Mouse (Mus musculus): ENCODE measurements around the gene Pmepa1. TPM values are rescaled to one million over a fixed set of nuclear protein-coding genes. Genes with fewer than 3 reads are reported as not detected.

Pmepa1 gene
- total and polyA plus RNA-seq, 3 experiments, result not detected

- H3K9me3 ChIP-seq (replicated peaks; ENCODE audit: insufficient read depth, low read length), result no peaks in the 10 kb centered on the region
- no peak for TF ChIP-seq USF1 (IDR thresholded peaks at IDR 0.05; ENCODE audit: low read depth, low read length)
- TF ChIP-seq NELFE (IDR thresholded peaks at IDR 0.05; ENCODE audit: low read depth, low read length), result no peak
- no peaks in the 10 kb centered on the region for H3K27me3 ChIP-seq (ENCODE audit: control insufficient read depth in 1 of 2, insufficient read depth in 2 of 2, low read length in 2 of 2)
- H3K4me3 ChIP-seq (ENCODE audit: control insufficient read depth in 1 of 2, insufficient read depth in 1 of 2, low read depth in 2 of 2, low read length in 2 of 2), result no peak overlapping the region
- H3K27ac ChIP-seq (ENCODE audit: control insufficient read depth, low read depth, low read length), result no peak overlapping the region
- no peaks in the 10 kb centered on the region for H3K79me2 ChIP-seq (ENCODE audit: control insufficient read depth, insufficient read depth, low read length, poor library complexity)
- no peak for DNase-seq (ENCODE audit: low read depth, low spot score)
- no peaks in the 10 kb centered on the region for H3K4me1 ChIP-seq (ENCODE audit: control insufficient read depth in 1 of 2, insufficient read depth in 2 of 2, low read length in 2 of 2)
- H3K36me3 ChIP-seq (ENCODE audit: control insufficient read depth in 1 of 2, insufficient read depth in 2 of 2, low read length in 2 of 2), result no peaks in the 10 kb centered on the region
- H3K9ac ChIP-seq (ENCODE audit: control insufficient read depth, low read depth, low read length, poor library complexity, severe bottlenecking), result no peak overlapping the region
These were observed 70.7 kb downstream of the Pmepa1 start for GRCm38 (mm10) chr2:173205563-173206099.

DNA sequence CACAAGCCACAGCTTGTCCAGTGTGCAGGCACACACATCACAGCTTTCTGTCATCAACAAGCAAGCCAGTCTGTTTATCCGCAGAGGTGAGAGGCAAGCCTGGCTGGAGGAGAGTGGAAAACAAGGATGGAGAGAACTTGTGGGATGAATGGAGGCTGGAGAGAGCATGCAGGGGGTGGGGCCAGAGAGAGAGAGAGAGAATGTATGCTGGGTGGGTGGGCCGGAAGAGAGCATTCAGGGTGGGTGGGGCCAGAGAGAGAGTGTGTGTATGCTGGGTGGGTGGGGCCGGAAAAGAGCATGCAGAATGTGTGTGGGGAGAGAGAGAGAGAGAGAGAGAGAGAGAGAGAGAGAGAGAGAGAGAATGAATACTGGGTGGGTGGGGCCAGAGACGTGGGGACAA lies 71.7 kb downstream of the Pmepa1 start:
- no peak for DNase-seq (ENCODE audit: low read depth, low spot score)
- Histone ChIP-seq H3K79me2 (ENCODE audit: control insufficient read depth, insufficient read depth, low read length, poor library complexity) (no peaks in the 10 kb centered on the region), H3K9me3 (replicated peaks; ENCODE audit: insufficient read depth, low read length) (no peaks in the 10 kb centered on the region), H3K36me3 (ENCODE audit: control insufficient read depth in 1 of 2, insufficient read depth in 2 of 2, low read length in 2 of 2) (no peaks in the 10 kb centered on the region), H3K27ac (ENCODE audit: control insufficient read depth, low read depth, low read length) (no peak overlapping the region), H3K4me3 (ENCODE audit: control insufficient read depth in 1 of 2, insufficient read depth in 1 of 2, low read depth in 2 of 2, low read length in 2 of 2) (no peak overlapping the region), H3K9ac (ENCODE audit: control insufficient read depth, low read depth, low read length, poor library complexity, severe bottlenecking) (no peak overlapping the region), H3K4me1 (ENCODE audit: control insufficient read depth in 1 of 2, insufficient read depth in 2 of 2, low read length in 2 of 2) (no peaks in the 10 kb centered on the region), H3K27me3 (ENCODE audit: control insufficient read depth in 1 of 2, insufficient read depth in 2 of 2, low read length in 2 of 2) (no peaks in the 10 kb centered on the region)
- TF ChIP-seq E2F4 (IDR thresholded peaks at IDR 0.05; ENCODE audit: borderline replicate concordance, low read depth, low read length), result no peak
- no peak for TF ChIP-seq JUND (IDR thresholded peaks at IDR 0.05; ENCODE audit: low read depth, low read length)
- TF ChIP-seq ZNF384 (IDR thresholded peaks at IDR 0.05; ENCODE audit: low read depth, low read length), result no peak
- no peak for TF ChIP-seq ZC3H11A (IDR thresholded peaks at IDR 0.05; ENCODE audit: low read depth, low read length)
- no peak for TF ChIP-seq GABPA (IDR thresholded peaks at IDR 0.05; ENCODE audit: low read depth, low read length)
- TF ChIP-seq TAL1 (IDR thresholded peaks at IDR 0.05; ENCODE audit: low read length), result no peak
- no peak for TF ChIP-seq RAD21 (IDR thresholded peaks at IDR 0.05; ENCODE audit: low read depth, low read length)
- TF ChIP-seq USF1 (IDR thresholded peaks at IDR 0.05; ENCODE audit: low read depth, low read length), result no peak

DNA sequence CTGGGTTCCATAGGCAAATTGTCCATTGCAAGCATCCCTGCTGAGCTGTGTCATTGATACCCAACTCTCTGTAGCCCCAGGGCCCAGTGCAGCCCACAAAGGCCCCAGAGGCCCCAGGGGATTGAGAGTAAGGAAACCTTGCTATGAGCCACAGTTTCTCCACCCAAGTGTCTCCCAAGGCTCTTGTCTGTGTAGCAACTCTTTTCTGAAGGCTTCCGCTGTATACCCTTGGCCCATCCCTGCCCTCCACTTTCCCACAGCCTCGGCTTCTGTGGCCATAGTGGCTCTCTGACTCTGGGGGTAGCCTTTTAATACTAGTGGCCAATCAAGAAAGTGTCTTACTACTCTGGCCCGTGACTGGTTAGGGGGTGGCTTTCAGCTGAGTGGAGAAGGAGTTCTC lies 72.6 kb downstream of the Pmepa1 start:
- H3K27me3 ChIP-seq (ENCODE audit: control insufficient read depth in 1 of 2, insufficient read depth in 2 of 2, low read length in 2 of 2), result no peaks in the 10 kb centered on the region
- H3K9me3 ChIP-seq (replicated peaks; ENCODE audit: insufficient read depth, low read length), result no peaks in the 10 kb centered on the region
- no peak for TF ChIP-seq SIN3A (IDR thresholded peaks at IDR 0.05; ENCODE audit: low read length)
- TF ChIP-seq HCFC1 (IDR thresholded peaks at IDR 0.05; ENCODE audit: low read depth, low read length), result no peak
- no peak for TF ChIP-seq ZNF384 (IDR thresholded peaks at IDR 0.05; ENCODE audit: low read depth, low read length)
- no peak for TF ChIP-seq MYC (IDR thresholded peaks at IDR 0.05; ENCODE audit: low read depth, low read length)
- no peak for TF ChIP-seq MEF2A (IDR thresholded peaks at IDR 0.05; ENCODE audit: extremely low read depth, insufficient replicate concordance, low read depth, low read length, poor library complexity, severe bottlenecking)
- TF ChIP-seq RCOR1 (IDR thresholded peaks at IDR 0.05; ENCODE audit: low read depth, low read length), result no peak
- TF ChIP-seq TAL1 (IDR thresholded peaks at IDR 0.05; ENCODE audit: low read length), result no peak
- no peak for TF ChIP-seq E2F4 (IDR thresholded peaks at IDR 0.05; ENCODE audit: borderline replicate concordance, low read depth, low read length)
- TF ChIP-seq ZKSCAN1 (IDR thresholded peaks at IDR 0.05; ENCODE audit: low read depth, low read length), result no peak
- TF ChIP-seq JUND (IDR thresholded peaks at IDR 0.05; ENCODE audit: low read depth, low read length), result no peak
- TF ChIP-seq ZC3H11A (IDR thresholded peaks at IDR 0.05; ENCODE audit: low read depth, low read length), result no peak
- no peak for TF ChIP-seq TBP (IDR thresholded peaks at IDR 0.05; ENCODE audit: low read depth, low read length)
- TF ChIP-seq MAFK (IDR thresholded peaks at IDR 0.05; ENCODE audit: borderline replicate concordance, low read depth, low read length), result no peak
- TF ChIP-seq EP300 (IDR thresholded peaks at IDR 0.05; ENCODE audit: low read depth in 1 of 2, low read length in 2 of 2), result no peak
- no peak for TF ChIP-seq ZMIZ1 (IDR thresholded peaks at IDR 0.05; ENCODE audit: low read depth, low read length)
- no peak overlapping the region for H3K27ac ChIP-seq (ENCODE audit: control insufficient read depth, low read depth, low read length)
- DNase-seq (ENCODE audit: low read depth, low spot score), result no peak
- no peaks in the 10 kb centered on the region for H3K36me3 ChIP-seq (ENCODE audit: control insufficient read depth in 1 of 2, insufficient read depth in 2 of 2, low read length in 2 of 2)
- H3K9ac ChIP-seq (ENCODE audit: control insufficient read depth, low read depth, low read length, poor library complexity, severe bottlenecking), result no peak overlapping the region
- no peaks in the 10 kb centered on the region for H3K4me1 ChIP-seq (ENCODE audit: control insufficient read depth in 1 of 2, insufficient read depth in 2 of 2, low read length in 2 of 2)
- no peak overlapping the region for H3K4me3 ChIP-seq (ENCODE audit: control insufficient read depth in 1 of 2, insufficient read depth in 1 of 2, low read depth in 2 of 2, low read length in 2 of 2)
- no peaks in the 10 kb centered on the region for H3K79me2 ChIP-seq (ENCODE audit: control insufficient read depth, insufficient read depth, low read length, poor library complexity)

All from MEL (cell line).